Mouse (Mus musculus): ENCODE measurements around the gene Cdc42bpb. TPM values are rescaled to one million over a fixed set of nuclear protein-coding genes. Genes with fewer than 3 reads are reported as not detected.

Gene Cdc42bpb
- 0.21 TPM for polyA plus RNA-seq (2017; shearing (Covaris generic))

DNA sequence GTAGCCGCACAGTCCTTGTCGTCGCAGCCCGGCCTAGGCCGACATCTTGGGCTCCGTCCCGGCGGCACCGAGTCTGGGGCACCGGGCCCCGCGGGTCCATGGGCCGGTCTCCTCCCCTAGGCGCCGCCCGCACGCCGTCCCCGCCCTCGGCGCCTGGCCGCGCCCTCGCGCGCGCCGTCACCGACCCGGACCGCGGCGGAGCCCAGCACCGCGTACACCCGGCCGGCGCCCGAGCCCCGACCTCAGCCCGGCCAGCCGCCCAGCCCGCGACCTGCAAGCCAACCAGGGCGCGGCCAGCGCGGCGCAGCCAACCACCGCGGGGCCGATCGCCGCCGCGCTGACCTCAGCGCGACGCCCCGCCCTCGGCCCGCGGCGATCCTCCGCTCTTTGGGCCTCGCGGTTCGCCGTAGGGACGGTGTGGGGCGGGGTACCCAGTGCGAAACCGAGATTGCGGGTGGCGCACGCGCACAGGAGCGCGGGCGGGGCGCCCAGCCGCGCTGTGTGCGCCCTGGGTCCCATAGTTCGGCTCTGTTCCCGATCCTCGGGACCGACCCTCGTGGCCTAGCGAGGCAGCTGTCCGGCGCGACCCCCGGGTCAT is at the start of gene Cdc42bpb:
TSS of gene Cdc42bpb (minus strand) at position 343 of the 598 bp plus-strand sequence.

DNA sequence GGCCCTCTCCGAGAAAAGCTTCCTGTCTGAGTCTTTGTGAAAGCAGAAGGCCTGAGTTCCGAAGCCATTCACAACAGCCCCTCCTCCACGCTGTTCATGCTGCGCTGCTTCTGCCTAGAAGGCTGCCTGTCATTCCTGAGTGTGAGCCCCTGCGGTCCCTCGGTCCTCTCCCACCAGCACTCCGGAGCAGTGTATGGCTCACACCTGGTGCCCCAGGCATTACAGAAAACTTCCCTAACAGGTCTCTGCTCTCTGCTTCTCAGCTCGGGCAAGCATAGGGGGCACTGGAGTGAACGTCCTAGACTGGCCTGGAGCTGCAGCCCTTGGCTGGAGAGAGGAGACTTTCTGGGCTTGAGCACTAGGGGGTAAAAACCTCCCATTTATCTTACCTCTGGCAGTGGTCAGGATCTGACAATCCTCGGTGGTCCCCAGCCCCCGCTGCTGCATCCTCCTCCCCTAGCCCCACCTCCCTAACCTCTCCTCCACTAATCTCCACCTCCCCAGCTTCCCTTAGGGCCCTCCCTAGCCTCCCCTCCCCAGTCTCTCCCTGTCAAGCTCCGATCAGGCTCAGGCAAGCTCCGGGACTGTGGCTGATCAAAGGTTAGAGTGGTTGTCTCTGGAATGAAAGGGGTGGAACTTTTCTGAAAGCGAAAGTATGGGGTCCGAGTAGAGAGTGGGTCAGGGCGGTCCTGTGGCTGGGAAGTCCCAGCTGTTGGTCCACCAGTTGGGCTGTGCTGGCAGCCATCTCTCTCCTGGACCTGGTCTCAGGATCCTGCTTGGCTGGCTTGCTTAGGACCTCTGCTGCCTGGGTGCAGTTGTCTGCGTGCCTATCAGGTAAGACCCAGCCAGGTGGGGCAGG is 39.6 kb upstream of the Cdc42bpb start, which contains the start of gene Exoc3l4:
TSS of gene Exoc3l4 (plus strand) at position 97 of the 859 bp plus-strand sequence.

DNA sequence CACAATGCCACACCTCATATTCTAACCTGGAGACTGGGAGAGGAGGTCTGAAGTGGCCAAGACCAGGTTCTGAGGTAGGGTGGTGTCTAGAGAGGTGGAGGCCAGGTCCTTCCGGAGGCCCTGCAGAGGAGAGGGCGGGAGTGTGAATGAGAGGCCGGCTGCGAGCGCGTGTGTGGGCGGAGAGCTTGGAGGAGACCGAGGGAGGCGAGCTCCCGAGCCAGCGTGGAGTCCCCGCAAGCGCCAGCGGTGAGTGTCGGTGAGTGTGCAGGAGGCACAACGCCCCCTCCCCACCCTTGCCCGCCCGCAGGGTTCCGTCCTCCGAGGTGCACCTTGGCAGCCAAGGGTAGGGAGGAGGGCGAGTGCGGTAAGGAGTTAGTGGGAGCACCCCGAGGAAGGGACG is 29.1 kb upstream of the Cdc42bpb start, which contains the start of gene Lbhd2:
TSS of gene Lbhd2 (plus strand) at position 188 of the 400 bp plus-strand sequence.

DNA sequence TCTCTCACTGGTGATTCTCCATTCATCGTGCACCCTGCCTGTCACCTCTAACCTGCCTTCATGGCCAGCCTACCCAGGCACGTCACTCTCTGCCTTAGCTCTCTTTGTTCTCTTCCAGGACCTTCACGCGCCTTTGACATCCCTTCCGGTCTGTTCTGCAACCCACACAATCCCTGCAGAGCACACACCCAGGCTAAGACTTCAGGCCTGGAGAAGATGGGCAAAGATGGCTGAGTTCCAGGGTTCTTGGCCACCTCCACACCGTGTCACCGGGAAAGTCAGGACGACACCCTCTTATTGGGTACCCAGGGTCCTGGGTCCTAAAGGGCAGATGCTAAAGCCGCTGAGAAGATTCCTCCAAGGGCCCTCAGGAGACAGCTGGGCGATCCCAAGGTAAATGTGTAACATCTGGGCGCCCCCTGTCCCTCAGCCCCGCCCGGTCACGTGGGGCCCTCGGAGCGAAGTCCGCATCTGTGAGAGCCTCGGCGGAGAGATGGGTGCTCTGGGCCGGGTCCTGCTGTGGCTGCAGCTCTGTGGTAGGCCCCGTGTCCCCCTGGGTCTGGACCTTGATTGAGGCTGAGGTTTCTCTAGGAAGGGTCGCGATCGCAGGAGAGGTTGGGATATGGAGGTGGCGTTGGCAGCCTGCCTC is 106.8 kb downstream of the Cdc42bpb start, which contains the start of gene Amn:
TSS of gene Amn (plus strand) at position 467 of the 649 bp plus-strand sequence.

Other genes starting within 250 kb of the Cdc42bpb start
- 48.1 TPM for gene Traf3, start 211.3 kb downstream of the Cdc42bpb start, polyA plus RNA-seq (2017; shearing (Covaris generic))
- 0.47 TPM for gene 4930595D18Rik, start 193.2 kb downstream of the Cdc42bpb start, polyA plus RNA-seq (2017; shearing (Covaris generic))
- 0.29 TPM for gene Amn, start 106.6 kb downstream of the Cdc42bpb start, polyA plus RNA-seq (2017; shearing (Covaris generic))
- gene Lbhd2, start 29.1 kb upstream of the Cdc42bpb start, polyA plus RNA-seq (2017; shearing (Covaris generic)): not detected
- gene Exoc3l4, start 39.3 kb upstream of the Cdc42bpb start, polyA plus RNA-seq (2017; shearing (Covaris generic)): not detected
- 1.3 TPM for gene Tnfaip2, start 64.8 kb upstream of the Cdc42bpb start, polyA plus RNA-seq (2017; shearing (Covaris generic))
- gene Gm266, start 108.1 kb upstream of the Cdc42bpb start, polyA plus RNA-seq (2017; shearing (Covaris generic)): not detected
- gene Eif5, start 160.3 kb upstream of the Cdc42bpb start, polyA plus RNA-seq (2017; shearing (Covaris generic)): 959 TPM
- gene Mark3, start 196.8 kb upstream of the Cdc42bpb start, polyA plus RNA-seq (2017; shearing (Covaris generic)): 94.7 TPM

Data from effector memory CD4-positive, alpha-beta T cell, adult 5 months (primary cell).